31 mouse cellular contexts compared by ENCODE assay signal in genomic region chr11:90280069-90280468, GRCm38 (mm10).
"Had no signal": no experiment of that assay in that cellular context is flagged by ENCODE, and none has a peak within 500 bp of the region (broad histone marks: within the 10 kb centered on the region; RNA-seq: fewer than 3 reads in every experiment).

No protein-coding gene starts in this region.

- H3K4me1 ChIP-seq: heart, embryonic 10.5 days; heart, embryonic 13.5 days; hindbrain, embryonic 10.5 days; hindbrain, embryonic 12.5 days; hindbrain, embryonic 13.5 days; hindbrain, embryonic 15.5 days; intestine, embryonic 15.5 days had no signal

- H3K4me3 ChIP-seq: heart, embryonic 10.5 days; heart, embryonic 12.5 days; heart, embryonic 13.5 days; heart, embryonic 15.5 days; hindbrain, embryonic 10.5 days; hindbrain, embryonic 12.5 days; hindbrain, embryonic 13.5 days; hindbrain, embryonic 15.5 days; intestine, embryonic 15.5 days; kidney, embryonic 15.5 days; layer of hippocampus, adult 2 months; left cerebral cortex, adult 2 months had no signal

- H3K9me3 ChIP-seq: heart, embryonic 10.5 days; heart, embryonic 12.5 days; heart, embryonic 13.5 days; heart, embryonic 15.5 days; hindbrain, embryonic 10.5 days; hindbrain, embryonic 12.5 days; hindbrain, embryonic 13.5 days; hindbrain, embryonic 15.5 days; intestine, embryonic 15.5 days; kidney, embryonic 15.5 days had no signal

- H3K27ac ChIP-seq: heart, embryonic 10.5 days; heart, embryonic 13.5 days; heart, embryonic 15.5 days; hindbrain, embryonic 10.5 days; hindbrain, embryonic 12.5 days; hindbrain, embryonic 13.5 days; hindbrain, embryonic 14.5 days; hindbrain, embryonic 15.5 days; hindbrain, postnatal 0 days; intestine, embryonic 15.5 days; kidney, embryonic 15.5 days; kidney, postnatal 0 days; left cerebral cortex, adult 2 months had no signal

- H3K9ac ChIP-seq: heart, embryonic 12.5 days; heart, embryonic 13.5 days; heart, embryonic 15.5 days; hindbrain, embryonic 12.5 days; hindbrain, embryonic 13.5 days; hindbrain, embryonic 14.5 days; hindbrain, embryonic 15.5 days; intestine, embryonic 15.5 days; kidney, embryonic 15.5 days had no signal

- H3K27me3 ChIP-seq: heart, embryonic 12.5 days; heart, embryonic 13.5 days; heart, embryonic 15.5 days; hindbrain, embryonic 12.5 days; hindbrain, embryonic 13.5 days; hindbrain, embryonic 15.5 days; intestine, embryonic 15.5 days; kidney, embryonic 15.5 days had no signal

- DNase-seq: heart, postnatal 10 days; heart, postnatal 14 days; heart, postnatal 36 days; heart, postnatal 4 days; kidney, adult 11 months; kidney, adult 18-20 months; kidney, adult 2 months; kidney, adult 8-10 months; kidney, adult 9 months; kidney, postnatal 10 days; kidney, postnatal 14 days; kidney, postnatal 25 days; kidney, postnatal 36 days; kidney, postnatal 4 days; layer of hippocampus, adult 9-11 months; layer of hippocampus, postnatal 36 days had no signal

- H3K36me3 ChIP-seq: hindbrain, embryonic 12.5 days; intestine, embryonic 15.5 days had no signal
